Mouse (Mus musculus): Measurements from ENCODE around the gene Car15. TPM values are rescaled to one million over a fixed set of nuclear protein-coding genes. Genes with fewer than 3 reads are reported as not detected.

Gene Car15
- 8.6 and 10.7 TPM in 2 replicates for polyA plus RNA-seq (2012; rRNA removed; ENCODE audit: low replicate concordance)

DNA sequence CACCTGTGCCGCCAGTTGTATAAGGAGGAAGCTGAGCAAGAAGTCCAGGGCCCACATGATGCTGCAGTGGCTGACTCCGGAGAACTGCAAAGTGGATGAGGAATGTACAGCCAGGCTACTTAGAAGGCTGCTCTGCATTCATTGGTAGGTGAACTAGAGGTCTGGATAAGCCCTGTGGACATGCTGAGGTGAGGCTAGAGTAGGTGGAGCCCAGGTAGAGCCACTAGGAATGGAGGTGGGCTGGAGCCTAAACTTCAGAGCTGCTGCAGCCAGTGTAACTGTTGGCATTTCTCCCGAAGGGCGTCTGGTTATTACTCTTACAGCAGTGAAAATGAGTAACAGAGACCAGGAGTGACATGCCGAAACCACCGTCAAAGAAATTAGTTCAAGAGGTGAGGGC lies at the start of gene Car15:
Car15 (minus strand) TSS at position 314 of the 400 bp plus-strand sequence.

DNA sequence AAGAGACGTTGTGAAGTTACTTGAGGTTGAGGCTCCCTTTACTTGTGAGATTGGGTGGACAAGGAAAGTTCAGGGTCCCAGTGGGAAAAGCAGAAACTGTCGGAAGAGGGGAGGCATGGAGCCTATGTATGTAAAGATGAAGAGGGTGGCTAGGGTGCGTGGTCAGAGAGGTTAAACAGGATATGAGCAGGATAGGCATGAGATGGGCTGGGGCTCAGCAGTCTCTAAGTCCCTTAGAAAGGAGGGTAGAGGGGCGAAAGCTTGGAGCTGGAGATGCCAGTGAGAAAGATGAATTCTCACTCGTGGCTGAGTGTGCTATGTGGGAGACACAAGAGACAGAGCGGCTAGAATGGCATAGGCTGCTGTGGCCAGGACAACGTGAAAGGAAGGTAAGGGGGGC lies 5.3 kb downstream of the Car15 start, which contains the start of gene B830017H08Rik:
B830017H08Rik (plus strand) TSS at position 301 of the 400 bp plus-strand sequence.

GRCm38 (mm10) chr16:17796971-17797811 lies 41.0 kb downstream of the Car15 start, which contains the start of gene Scarf2:
TSS of gene Scarf2 (plus strand) at chr16:17797282.

Other genes starting within 250 kb of the Car15 start
- gene Smpd4, start 219.0 kb downstream of the Car15 start, polyA plus RNA-seq (2012; rRNA removed; ENCODE audit: low replicate concordance), result 59.9 and 85.5 TPM in 2 replicates
- gene Ccdc74a, start 191.9 kb downstream of the Car15 start, polyA plus RNA-seq (2012; rRNA removed; ENCODE audit: low replicate concordance), result 0.78 and 1.2 TPM in 2 replicates
- gene Med15, start 105.5 kb downstream of the Car15 start, polyA plus RNA-seq (2012; rRNA removed; ENCODE audit: low replicate concordance), result 107 and 152 TPM in 2 replicates
- 66.6 and 67.6 TPM in 2 replicates for gene Klhl22, start 78.7 kb downstream of the Car15 start, polyA plus RNA-seq (2012; rRNA removed; ENCODE audit: low replicate concordance)
- 36.3 and 97.6 TPM in 2 replicates for gene Scarf2, start 41.1 kb downstream of the Car15 start, polyA plus RNA-seq (2012; rRNA removed; ENCODE audit: low replicate concordance)
- 0.12 TPM in 1 of 2 replicates, not detected in the other for gene B830017H08Rik, start 5.2 kb downstream of the Car15 start, polyA plus RNA-seq (2012; rRNA removed; ENCODE audit: low replicate concordance)
- 1.3 and 1.9 TPM in 2 replicates for gene Gm20518, start 53.3 kb upstream of the Car15 start, polyA plus RNA-seq (2012; rRNA removed; ENCODE audit: low replicate concordance)
- 0.04 TPM in 2 replicates for gene Tssk1, start 55.9 kb upstream of the Car15 start, polyA plus RNA-seq (2012; rRNA removed; ENCODE audit: low replicate concordance)
- gene Dgcr2, start 60.2 kb upstream of the Car15 start, polyA plus RNA-seq (2012; rRNA removed; ENCODE audit: low replicate concordance), result 134 and 177 TPM in 2 replicates
- gene Tssk2, start 60.3 kb upstream of the Car15 start, polyA plus RNA-seq (2012; rRNA removed; ENCODE audit: low replicate concordance), result not detected in 2 replicates
- gene Ess2, start 73.0 kb upstream of the Car15 start, polyA plus RNA-seq (2012; rRNA removed; ENCODE audit: low replicate concordance), result 25.5 and 28.3 TPM in 2 replicates
- gene Gsc2, start 76.7 kb upstream of the Car15 start, polyA plus RNA-seq (2012; rRNA removed; ENCODE audit: low replicate concordance), result 0.10 TPM in 1 of 2 replicates, not detected in the other
- 1,302 and 1,655 TPM in 2 replicates for gene Slc25a1, start 89.9 kb upstream of the Car15 start, polyA plus RNA-seq (2012; rRNA removed; ENCODE audit: low replicate concordance)
- 0.40 TPM in 1 of 2 replicates, not detected in the other for gene Vpreb2, start 142.1 kb upstream of the Car15 start, polyA plus RNA-seq (2012; rRNA removed; ENCODE audit: low replicate concordance)
- gene Dgcr6, start 214.5 kb upstream of the Car15 start, polyA plus RNA-seq (2012; rRNA removed; ENCODE audit: low replicate concordance), result 71.8 and 85.8 TPM in 2 replicates

Data from mammary gland, adult 2 months (tissue).